Mouse (Mus musculus) bone marrow macrophage, adult 2 months (primary cell): ENCODE results near the gene Tsfm.

Source experiments
- CTCF ChIP-seq: IDR thresholded peaks from 2 replicates; pipeline ENCODE4 v1.5.1; 2012; ENCODE audit warnings: low read depth, mild to moderate bottlenecking, low read length, moderate library complexity
- POLR2A ChIP-seq: IDR thresholded peaks from 2 replicates; pipeline ENCODE4 v1.6.1; 2012; ENCODE audit warnings: mild to moderate bottlenecking, low read depth, low read length, borderline replicate concordance

DNA sequence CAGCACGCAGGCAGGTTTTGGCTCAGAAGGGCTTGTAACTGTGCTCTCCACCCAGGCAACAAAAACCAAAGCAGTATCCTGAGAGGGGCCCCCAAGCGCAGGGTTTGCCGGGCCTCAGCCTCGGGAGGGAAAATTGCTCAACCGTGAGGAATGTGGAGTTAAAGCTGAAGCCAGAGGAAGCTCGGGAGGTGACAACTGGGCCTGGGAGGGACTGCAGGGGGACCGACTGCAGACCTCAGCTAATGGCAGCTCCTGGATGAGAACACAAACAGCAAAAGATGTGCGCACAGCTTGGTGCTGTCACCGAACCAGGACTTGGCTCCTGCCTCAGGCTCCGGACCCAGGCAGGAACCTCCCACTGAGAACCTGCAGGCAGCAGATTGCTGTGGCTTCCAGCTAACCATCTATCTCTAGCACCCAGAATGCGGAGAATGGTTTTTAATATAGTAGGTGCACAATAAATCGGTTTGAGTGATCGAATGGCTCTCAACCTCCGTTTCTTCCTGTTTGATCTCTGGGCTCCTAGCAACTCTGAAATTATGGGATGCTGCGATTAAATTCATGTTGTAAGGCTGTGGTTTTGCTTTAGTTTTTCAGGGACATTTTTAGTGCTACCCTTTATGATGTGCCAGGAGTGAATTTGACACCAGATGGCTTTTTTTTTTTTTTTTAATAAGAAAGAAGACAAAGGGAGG lies 68.2 kb downstream of the Tsfm start:
- TF ChIP-seq POLR2A (no peak), CTCF (no peak)
